In genomic region chr13:55536194-55537175, GRCm38 (mm10) we compare ENCODE assay signal across 8 mouse cellular contexts. TPM values are rescaled to one million over a fixed set of nuclear protein-coding genes. Genes with fewer than 3 reads are reported as not detected.
A peak's percentile ranks its signal among the peaks of the same experiment; 100 is the strongest.
DNase-seq lines count a peak whose midpoint lies in the region; ATAC-seq and TF ChIP-seq lines count a peak whose summit lies in the region.

Gene Ddx41, minus strand, starts transcription at chr13:55536658.

- H3K27ac ChIP-seq in forebrain, embryonic 12.5 days = peak within 1 kb of the TSS; percentile 69
- H3K27ac ChIP-seq in heart, postnatal 0 days (ENCODE audit: low read depth) = no peak within 1 kb of the TSS
- H3K27ac ChIP-seq in liver, embryonic 16.5 days (ENCODE audit: low read length) = peak within 1 kb of the TSS; percentile 43; the same call in 1 of the 2 replicates
- H3K27ac ChIP-seq in neural tube, embryonic 13.5 days (replicated peaks) = peak within 1 kb of the TSS; percentile 86
- H3K27ac ChIP-seq in testis, adult 2 months (ENCODE audit: control insufficient read depth, insufficient read depth, low read depth, low read length) = peak within 1 kb of the TSS; percentile 80

- no peaks in the 10 kb centered on the region for H3K9me3 ChIP-seq in E14TG2a.4 (ENCODE audit: low read length)
- H3K9me3 ChIP-seq in forebrain, embryonic 12.5 days = no peaks in the 10 kb centered on the region
- H3K9me3 ChIP-seq in heart, postnatal 0 days (replicated peaks; ENCODE audit: control insufficient read depth, low read length) = no peaks in the 10 kb centered on the region
- H3K9me3 ChIP-seq in liver, embryonic 16.5 days (replicated peaks; ENCODE audit: control insufficient read depth, low read length) = no peaks in the 10 kb centered on the region
- H3K9me3 ChIP-seq in neural tube, embryonic 13.5 days = no peaks in the 10 kb centered on the region

- ATAC-seq in forebrain, embryonic 12.5 days (ENCODE audit: low FRiP score) = peak; percentile 96
- peak; percentile 97 for ATAC-seq in heart, postnatal 0 days (ENCODE audit: insufficient read depth, low read depth)
- ATAC-seq in liver, embryonic 16.5 days (ENCODE audit: low read depth) = peak; percentile 98
- peak; percentile 97 for ATAC-seq in neural tube, embryonic 13.5 days (ENCODE audit: low read depth)

- peak; percentile 72 for TF ChIP-seq EP300 in heart, postnatal 0 days (IDR thresholded peaks at IDR 0.05; ENCODE audit: low read depth)

- under 1% methylated on average over 70 of the region's 70 CpGs for WGBS in forebrain, embryonic 12.5 days
- under 1% methylated on average over 70 of the region's 70 CpGs for WGBS in heart, postnatal 0 days
- under 1% methylated on average over 70 of the region's 70 CpGs for WGBS in liver, embryonic 16.5 days (ENCODE audit: insufficient replicate concordance)
- WGBS in neural tube, embryonic 13.5 days = under 1% methylated on average over 70 of the region's 70 CpGs

- H3K27me3 ChIP-seq in E14TG2a.4 (ENCODE audit: insufficient read depth, low read length) = no peaks in the 10 kb centered on the region
- H3K27me3 ChIP-seq in forebrain, embryonic 12.5 days = no peaks in the 10 kb centered on the region
- H3K27me3 ChIP-seq in heart, postnatal 0 days (ENCODE audit: control insufficient read depth, insufficient read depth, low read length) = no peaks in the 10 kb centered on the region
- H3K27me3 ChIP-seq in liver, embryonic 16.5 days (ENCODE audit: control insufficient read depth, insufficient read depth, low read depth, low read length) = no peaks in the 10 kb centered on the region
- no peaks in the 10 kb centered on the region for H3K27me3 ChIP-seq in neural tube, embryonic 13.5 days
- H3K27me3 ChIP-seq in testis, adult 2 months (ENCODE audit: control insufficient read depth, insufficient read depth, low read length) = no peaks in the 10 kb centered on the region

- H3K4me2 ChIP-seq in forebrain, embryonic 12.5 days = peak within 1 kb of the TSS; percentile 92
- peak within 1 kb of the TSS; percentile 83 for H3K4me2 ChIP-seq in heart, postnatal 0 days (ENCODE audit: low read depth, low read length)
- H3K4me2 ChIP-seq in liver, embryonic 16.5 days (ENCODE audit: low read depth, low read length) = peak within 1 kb of the TSS; percentile 69
- peak within 1 kb of the TSS; percentile 98 for H3K4me2 ChIP-seq in neural tube, embryonic 13.5 days

- peak; percentile 55 for TF ChIP-seq POLR2A in testis, adult 2 months (IDR thresholded peaks at IDR 0.05; ENCODE audit: control insufficient read depth, low read depth, low read length)

- H3K36me3 ChIP-seq in E14TG2a.4 (ENCODE audit: insufficient read depth, low read length) = peaks cover 83% of the 10 kb centered on the region
- peaks cover 73% of the 10 kb centered on the region for H3K36me3 ChIP-seq in forebrain, embryonic 12.5 days (replicated peaks)
- H3K36me3 ChIP-seq in heart, postnatal 0 days (replicated peaks; ENCODE audit: control insufficient read depth, insufficient read depth, low read length) = peaks cover 54% of the 10 kb centered on the region
- H3K36me3 ChIP-seq in liver, embryonic 16.5 days (ENCODE audit: control insufficient read depth, insufficient read depth) = peaks cover 14% of the 10 kb centered on the region
- peaks cover 75% of the 10 kb centered on the region for H3K36me3 ChIP-seq in neural tube, embryonic 13.5 days
- H3K36me3 ChIP-seq in testis, adult 2 months (ENCODE audit: control insufficient read depth, insufficient read depth, low read length) = peaks cover 3% of the 10 kb centered on the region

- H3K4me1 ChIP-seq in E14TG2a.4 (replicated peaks; ENCODE audit: low read depth, low read length) = peaks cover 27% of the 10 kb centered on the region
- H3K4me1 ChIP-seq in forebrain, embryonic 12.5 days = peaks cover 19% of the 10 kb centered on the region
- peaks cover 9% of the 10 kb centered on the region for H3K4me1 ChIP-seq in heart, postnatal 0 days (ENCODE audit: control insufficient read depth, insufficient read depth)
- peaks cover 24% of the 10 kb centered on the region for H3K4me1 ChIP-seq in liver, embryonic 16.5 days (ENCODE audit: control insufficient read depth, low read depth, low read length)
- peaks cover 18% of the 10 kb centered on the region for H3K4me1 ChIP-seq in neural tube, embryonic 13.5 days (replicated peaks)
- peaks cover 9% of the 10 kb centered on the region for H3K4me1 ChIP-seq in testis, adult 2 months (ENCODE audit: control insufficient read depth, insufficient read depth, low read length)

- peak within 1 kb of the TSS; percentile 100 for H3K4me3 ChIP-seq in E14TG2a.4 (replicated peaks; ENCODE audit: low read length)
- H3K4me3 ChIP-seq in forebrain, embryonic 12.5 days (replicated peaks) = peak within 1 kb of the TSS; percentile 80
- H3K4me3 ChIP-seq in heart, postnatal 0 days (ENCODE audit: low read depth, low read length) = peak within 1 kb of the TSS; percentile 84
- H3K4me3 ChIP-seq in liver, embryonic 16.5 days (ENCODE audit: low read depth, low read length) = peak within 1 kb of the TSS; percentile 81
- peak within 1 kb of the TSS; percentile 90 for H3K4me3 ChIP-seq in neural tube, embryonic 13.5 days
- H3K4me3 ChIP-seq in testis, adult 2 months (ENCODE audit: control insufficient read depth, low read depth, low read length) = peak within 1 kb of the TSS; percentile 92

- peak; percentile 99 for DNase-seq in c-Kit-positive CD71-positive TER-119-positive erythroid progenitor cells, embryonic 14.5 days (ENCODE audit: low spot score)
- peak; percentile 99 for DNase-seq in heart, postnatal 0 days (ENCODE audit: low spot score)
- DNase-seq in kidney, postnatal 4 days = peak; percentile 98 to 99

- TF ChIP-seq CTCF in E14TG2a.4 (conservative IDR thresholded peaks at IDR 0.05; ENCODE audit: low read length) = peak; percentile 84
- TF ChIP-seq CTCF in heart, postnatal 0 days (IDR thresholded peaks at IDR 0.05; ENCODE audit: low read depth) = peak; percentile 86
- peak; percentile 69 for TF ChIP-seq CTCF in testis, adult 2 months (IDR thresholded peaks at IDR 0.05; ENCODE audit: control insufficient read depth, insufficient read depth, insufficient replicate concordance, low read depth, low read length)

- peak within 1 kb of the TSS; percentile 80 for H3K9ac ChIP-seq in forebrain, embryonic 12.5 days
- peak within 1 kb of the TSS; percentile 68 for H3K9ac ChIP-seq in heart, postnatal 0 days (replicated peaks; ENCODE audit: low read depth, low read length)
- peak within 1 kb of the TSS; percentile 76 for H3K9ac ChIP-seq in liver, embryonic 16.5 days (ENCODE audit: low read depth, low read length)
- peak within 1 kb of the TSS; percentile 86 for H3K9ac ChIP-seq in neural tube, embryonic 13.5 days

RNA-seq across cellular contexts. Expression of gene Ddx41, which starts in this region (rescaled TPM):
- polyA plus RNA-seq in forebrain, embryonic 12.5 days (2016; fragmentation: Nextera tagmentation; extraction: Ambion mirVana) = 69.9 and 73.3 TPM in 2 replicates
- total RNA-seq in heart, postnatal 0 days (2014; rRNA removed; ENCODE audit: low replicate concordance) = 25.3 and 30.4 TPM in 2 replicates
- polyA plus RNA-seq in heart, postnatal 0 days (2015; fragmentation: Nextera tagmentation; extraction: Ambion mirVana) = 16.3 and 17.3 TPM in 2 replicates
- polyA plus RNA-seq in liver, embryonic 16.5 days (2015; fragmentation: Nextera tagmentation; extraction: Ambion mirVana) = 20.9 and 22.0 TPM in 2 replicates
- 51.6 and 54.4 TPM in 2 replicates for polyA plus RNA-seq in neural tube, embryonic 13.5 days (2015; fragmentation: Nextera tagmentation; extraction: Ambion mirVana)
- 52.0 and 58.5 TPM in 2 replicates for polyA plus RNA-seq in testis, adult 2 months (2012; rRNA removed)
